Mouse (Mus musculus) gastrocnemius, postnatal 36 days (tissue): ENCODE measurements around the gene Ins2. TPM values are rescaled to one million over a fixed set of nuclear protein-coding genes. Genes with fewer than 3 reads are reported as not detected.

Source experiments
- DNase-seq, 2 experiments: peaks; one replicate each; pipeline ENCODE4 v3.0.0; 2022
- intact Hi-C: fragments of 180-260 bp; cut with DNase I; formaldehyde crosslinking; loops from one replicate; pipeline ENCODE4 v1.15.1; 2025
- total RNA-seq, 2 experiments: library from RNA; stranded (reverse); gene quantifications; 2 replicates each; pipeline ENCODE4 v1.2.3; 2021

The Ins2 gene
- total RNA-seq, 2 experiments from 2014 or later, result not detected

DNA sequence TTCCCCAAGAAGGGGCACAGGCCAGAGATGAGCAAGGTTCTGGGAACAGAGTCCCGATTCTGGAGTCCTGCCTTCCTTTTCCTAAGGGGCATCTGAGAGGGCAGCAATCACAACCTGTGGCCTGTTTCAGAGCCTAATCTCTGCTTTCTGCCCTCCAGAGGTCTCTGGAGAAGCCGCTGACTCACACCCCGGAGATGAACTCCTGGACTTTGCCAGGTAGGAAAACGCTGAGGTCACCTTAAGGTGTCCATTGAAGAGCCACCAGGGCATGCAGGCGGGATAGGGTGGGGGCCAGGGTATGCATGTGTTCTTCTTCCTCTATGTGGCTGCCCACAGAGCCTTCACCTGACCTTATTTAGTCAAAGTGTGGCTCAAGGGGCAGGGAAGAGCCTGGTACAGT lies 77.8 kb downstream of the Ins2 start:
- intact Hi-C loops, result no loop called here
- DNase-seq, result no peak

DNA sequence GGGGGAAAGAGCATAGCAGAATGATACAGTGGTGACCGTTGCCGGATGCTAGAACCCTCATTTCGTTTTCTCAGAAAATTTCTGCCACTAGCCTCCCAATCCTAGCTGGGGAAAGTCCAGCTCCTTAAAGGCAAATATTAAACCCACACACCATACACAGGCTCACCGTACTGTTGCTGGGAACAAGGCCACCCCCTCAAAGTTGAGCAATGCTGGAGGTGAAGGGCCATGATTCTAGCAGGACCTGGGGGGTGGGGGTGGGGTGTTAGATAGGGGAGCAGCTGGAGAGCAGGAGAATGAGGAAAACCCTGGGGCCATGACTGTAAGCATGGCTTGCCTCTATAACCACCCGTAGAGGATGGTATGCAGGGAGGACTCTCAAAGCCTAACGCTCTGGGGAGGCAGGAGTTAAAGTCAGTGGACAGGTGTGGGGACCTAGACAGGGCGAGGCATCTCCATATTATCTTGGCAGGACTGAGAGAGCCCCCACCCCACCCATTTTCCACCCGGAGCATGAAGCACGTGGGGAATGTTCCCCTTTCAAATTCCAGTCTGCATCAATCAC lies 78.6 kb downstream of the Ins2 start:
- intact Hi-C loops, result no loop called here

DNA sequence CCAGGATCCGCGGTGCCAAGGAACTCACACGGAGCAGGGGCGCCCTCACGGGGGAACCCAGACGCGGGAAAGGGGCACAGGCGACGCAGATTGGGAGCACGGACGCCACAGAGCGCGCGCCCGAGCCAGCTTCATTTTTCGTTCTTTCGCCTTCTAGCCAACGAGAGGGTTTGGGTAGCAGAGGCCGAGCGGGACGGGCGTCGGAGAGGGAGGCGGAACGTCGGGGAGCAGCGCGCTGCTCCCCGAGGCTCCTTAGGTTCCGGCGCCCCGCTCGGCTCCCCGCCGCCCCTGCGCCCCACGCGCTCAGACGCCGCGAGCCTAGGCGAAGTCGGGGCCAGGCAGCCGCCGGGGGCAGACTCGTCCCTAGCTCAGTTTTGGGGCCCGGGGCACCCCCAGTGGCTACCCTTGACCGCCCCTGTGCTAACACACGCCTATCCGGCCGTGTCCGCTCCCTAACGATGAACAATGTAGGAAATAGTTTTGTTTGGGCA lies 79.2 kb downstream of the Ins2 start:
- no peak for DNase-seq
- intact Hi-C loops, result no loop called here

More for the DNA sequence above, 78.6 kb downstream of the Ins2 start:
- no peak for DNase-seq

DNA sequence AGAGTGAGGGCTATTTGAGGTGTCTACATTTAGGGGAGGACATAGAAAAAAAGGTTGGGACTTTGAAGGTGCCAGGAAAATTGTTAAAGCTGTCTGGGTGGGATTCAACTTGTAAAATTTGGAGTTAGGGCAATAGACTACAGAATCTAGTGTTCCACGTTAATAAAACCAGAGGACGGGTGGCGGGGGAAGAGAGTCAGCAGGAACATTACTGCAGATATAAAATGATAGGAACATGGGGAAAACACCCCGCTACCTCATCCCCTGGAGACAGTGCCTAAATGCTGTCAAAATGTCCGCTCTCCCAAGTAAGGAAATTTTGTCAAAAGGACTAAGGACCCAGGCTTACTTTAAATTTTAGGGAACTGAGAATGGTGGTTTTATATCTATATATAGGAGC lies 80.0 kb downstream of the Ins2 start:
- intact Hi-C loops, result no loop called here
- no peak for DNase-seq

DNA sequence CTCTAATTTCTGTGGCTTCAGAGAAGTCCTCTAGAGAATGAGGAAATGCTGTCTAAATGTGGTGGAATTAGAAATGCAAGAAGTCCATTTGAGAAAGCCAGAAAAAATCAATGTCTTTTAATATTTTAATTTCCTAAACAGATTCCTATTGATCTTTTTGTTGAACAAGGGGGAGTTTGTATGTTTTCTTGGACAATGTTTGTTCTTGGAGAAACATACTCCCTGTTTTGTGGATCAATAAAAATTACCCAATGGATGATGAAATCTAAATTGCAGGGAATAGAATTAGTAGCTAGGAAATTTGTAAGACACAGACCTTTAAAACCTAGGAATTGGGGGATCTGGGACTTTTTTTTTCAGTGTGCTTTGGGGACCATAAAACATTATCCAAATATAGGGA lies 81.4 kb downstream of the Ins2 start:
- no peak for DNase-seq
- intact Hi-C loops, result no loop called here

DNA sequence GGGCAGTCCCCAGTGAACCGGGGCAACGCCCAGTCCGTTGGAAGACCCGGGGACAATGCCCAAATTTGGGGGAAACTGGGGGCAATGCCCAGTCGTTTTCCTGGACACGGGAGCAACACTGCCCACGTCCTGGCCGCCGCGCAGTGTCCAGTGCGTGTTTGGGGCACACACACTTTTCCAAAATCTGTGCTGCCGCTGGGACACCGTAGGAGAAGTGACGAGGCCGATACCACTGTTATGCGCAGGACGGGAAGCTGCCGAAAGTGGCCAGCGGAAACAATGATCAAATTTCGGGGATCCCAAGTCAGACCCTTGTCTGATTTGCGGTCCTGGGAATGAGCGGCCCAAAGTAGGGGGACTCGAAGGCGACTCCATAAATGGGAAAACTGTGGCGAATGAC lies 82.1 kb downstream of the Ins2 start:
- intact Hi-C loops, result no loop called here
- DNase-seq, result no peak

DNA sequence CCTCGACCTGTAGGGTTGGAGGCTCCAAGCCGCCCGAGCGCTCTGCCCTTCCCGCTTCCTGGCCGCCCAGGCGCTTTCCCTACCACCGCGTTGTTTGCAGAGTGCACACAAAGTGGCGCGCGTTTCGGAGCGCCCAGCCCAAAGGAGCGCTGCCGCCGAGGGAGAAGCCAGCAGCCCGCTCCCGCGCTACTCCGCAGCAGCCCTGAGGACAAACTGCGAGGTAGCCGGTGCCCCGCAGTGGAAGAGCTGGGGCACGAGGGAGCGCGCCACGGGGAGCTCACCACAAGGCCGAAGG lies 82.6 kb downstream of the Ins2 start:
- no peak for DNase-seq
- intact Hi-C loops, result no loop called here

DNA sequence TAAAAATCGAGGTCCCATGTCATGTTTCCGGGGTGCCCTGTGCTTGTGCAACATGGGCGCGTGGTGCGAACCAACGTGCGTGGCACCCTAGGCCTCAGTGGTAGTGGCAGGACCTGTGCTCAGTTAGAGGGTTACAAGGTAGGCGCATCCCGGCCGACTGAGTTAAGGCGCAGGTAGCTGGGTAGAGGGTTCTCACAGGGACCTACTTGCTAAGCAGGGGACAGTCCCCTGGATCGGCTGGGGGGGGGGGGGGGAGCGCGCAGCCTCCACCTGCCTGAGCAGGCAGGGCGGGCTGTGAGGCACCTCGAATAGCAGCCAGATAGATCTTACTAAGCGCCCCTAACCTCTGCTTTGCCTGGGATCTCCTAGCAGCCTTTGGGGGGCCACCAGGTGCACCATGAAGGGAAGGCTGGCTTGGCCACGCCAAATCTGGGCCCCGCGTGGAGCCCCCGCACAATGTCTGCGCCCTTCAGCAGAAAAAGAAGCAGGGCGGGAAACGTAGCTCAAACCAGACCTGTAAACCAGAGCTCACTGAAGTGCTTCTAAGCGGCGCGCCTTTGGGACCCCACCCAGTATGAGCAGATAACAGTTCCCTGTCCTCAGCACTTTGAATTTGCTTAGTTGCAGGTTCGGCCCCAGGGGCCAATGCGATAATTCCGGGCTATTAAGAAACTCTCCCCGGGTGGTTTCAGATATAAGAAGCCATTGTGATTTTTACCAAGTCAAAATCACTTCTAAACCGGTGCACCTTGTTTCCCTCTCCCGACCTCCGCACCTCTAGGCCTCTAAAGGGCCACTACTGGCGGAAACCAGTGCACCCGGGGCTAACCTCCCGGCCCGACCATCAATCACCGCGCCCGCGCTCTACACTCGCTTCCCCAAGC lies 83.2 kb downstream of the Ins2 start:
- DNase-seq, result no peak
- intact Hi-C loops, result no loop called here

DNA sequence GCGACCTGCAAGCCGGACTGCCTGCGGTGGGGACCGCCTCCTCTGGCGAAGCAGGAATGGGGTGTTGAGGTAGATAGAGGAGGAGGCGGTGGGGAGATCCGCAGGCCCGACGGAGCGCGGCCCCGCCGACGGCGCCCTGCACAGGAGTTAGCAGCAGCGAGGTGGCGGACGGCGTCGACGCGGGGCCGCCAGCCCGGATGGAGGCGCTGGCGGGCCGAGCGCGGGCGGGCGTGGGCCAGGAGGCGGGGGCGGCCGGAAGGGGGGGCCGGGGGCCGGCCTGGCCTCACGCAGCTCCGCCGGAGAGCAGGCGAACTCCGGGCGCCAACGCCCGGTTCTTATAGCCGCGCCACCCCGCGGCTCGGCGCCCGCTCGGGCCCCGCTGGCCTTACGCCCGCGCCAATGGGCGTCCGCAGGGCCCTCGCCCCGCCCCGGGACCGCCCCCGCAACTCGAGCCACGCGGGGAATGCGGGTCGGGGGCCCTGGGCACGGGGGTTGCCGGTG lies 84.0 kb downstream of the Ins2 start:
- intact Hi-C loops, result no loop called here
- DNase-seq, result no peak

DNA sequence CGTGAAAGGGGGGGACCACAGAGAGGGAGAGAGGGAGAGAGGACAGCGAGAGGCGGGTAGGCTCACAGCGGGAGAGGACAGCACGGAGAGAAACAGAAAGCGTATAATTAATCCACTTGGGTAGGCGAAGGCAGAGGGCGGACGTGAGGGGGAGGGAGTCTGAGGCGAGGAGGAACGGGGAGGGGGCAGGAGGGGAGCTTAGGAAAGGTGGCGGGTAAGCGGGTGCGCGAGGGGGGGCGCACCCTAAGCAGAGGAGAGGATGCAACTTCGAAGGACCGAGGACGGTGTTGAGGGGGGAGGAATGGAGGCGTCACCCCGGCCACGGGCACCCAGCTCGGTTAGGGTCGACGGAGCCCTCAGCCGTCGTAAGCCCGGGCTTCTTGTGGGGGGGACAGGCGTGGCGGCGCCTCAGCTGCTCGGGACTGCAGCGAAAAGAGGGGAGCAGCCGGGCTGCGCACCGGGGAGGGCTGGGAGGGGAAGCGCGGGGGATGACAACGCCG lies 84.5 kb downstream of the Ins2 start:
- no peak for DNase-seq
- intact Hi-C loops, result no loop called here

DNA sequence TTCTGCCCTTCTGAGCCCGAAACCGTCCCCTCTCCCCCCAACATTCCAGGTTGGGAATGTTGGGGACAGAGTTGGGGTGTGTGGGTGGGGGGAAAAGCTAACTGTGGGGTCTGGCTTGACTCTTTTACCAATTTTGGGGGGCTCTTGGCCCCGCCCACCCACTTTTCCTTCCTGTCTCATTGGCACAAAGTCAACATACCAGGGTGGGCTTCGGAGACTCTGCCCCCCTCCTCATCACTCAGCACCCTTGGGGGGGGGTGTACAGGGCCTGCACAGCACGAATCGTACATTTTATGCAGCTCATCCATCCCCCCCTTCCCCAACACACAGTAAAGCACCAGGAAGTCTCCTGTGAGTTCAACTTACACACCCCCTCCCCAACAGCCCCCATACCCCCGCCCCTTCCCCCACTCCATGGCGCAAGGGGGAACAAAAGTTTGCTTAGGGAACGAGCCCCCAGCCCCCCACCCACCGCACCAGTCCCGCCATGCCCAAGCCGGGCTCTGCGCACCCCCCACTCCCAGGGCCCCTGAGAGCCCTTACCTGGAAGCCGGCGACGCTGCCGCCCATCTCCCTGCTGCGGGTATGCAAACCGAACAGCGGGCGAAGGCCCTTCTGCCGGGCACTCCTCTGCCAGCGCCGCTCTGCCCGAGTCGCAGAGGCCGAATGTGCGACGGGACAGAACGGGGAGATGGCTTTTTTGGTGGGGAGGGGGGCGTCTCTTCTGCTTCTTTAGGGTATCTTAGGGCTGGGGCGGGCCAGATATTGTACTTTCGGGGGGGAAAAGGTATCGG lies 85.2 kb downstream of the Ins2 start:
- intact Hi-C loops, result no loop called here

DNA sequence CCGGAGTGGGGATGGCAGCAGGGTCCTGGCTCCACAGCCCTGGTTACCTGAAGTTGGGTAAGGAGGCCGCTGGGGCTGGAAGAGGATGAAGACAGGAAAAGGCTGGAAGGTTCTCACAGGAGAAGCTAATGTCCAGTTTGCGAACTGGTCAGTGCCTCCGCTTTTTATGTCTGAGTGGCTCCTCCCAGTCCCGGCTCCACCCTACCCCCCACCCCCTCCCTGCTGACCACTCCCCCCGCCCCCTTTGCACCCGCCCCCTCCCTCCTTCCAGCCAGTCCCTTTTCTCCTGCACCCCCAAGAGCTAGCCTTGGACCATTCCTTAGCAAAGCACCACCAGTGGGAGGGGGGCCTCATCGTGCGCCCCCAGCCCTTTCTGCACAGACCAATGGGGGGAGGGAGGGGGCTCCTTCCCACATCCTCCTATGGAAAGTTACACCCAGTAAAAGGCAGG lies 85.8 kb downstream of the Ins2 start:
- intact Hi-C loops, result no loop called here
- peak in 1 of 2 experiments; percentile 6 for DNase-seq

More for the DNA sequence above, 85.2 kb downstream of the Ins2 start:
- no peak for DNase-seq

DNA sequence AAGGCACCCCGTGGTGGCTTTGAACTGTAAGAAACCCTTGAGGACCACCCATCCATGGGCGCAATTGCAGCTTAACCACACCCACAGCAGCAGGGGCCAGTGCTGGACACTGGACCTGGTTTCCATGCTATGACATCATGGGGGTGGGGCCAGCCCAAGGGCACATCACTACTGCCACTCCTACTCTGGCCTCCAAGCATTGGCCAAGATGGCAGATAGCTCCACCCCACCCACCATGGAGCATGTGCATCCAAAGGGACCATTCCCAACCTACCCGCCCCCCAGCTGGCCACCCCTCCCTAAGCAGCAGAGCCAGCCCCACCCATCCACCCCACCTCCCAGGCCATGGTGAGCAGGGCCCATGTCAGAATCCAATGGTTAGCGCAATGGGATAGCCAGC lies 87.1 kb downstream of the Ins2 start:
- peak in 1 of 2 experiments; percentile 11 for DNase-seq
- intact Hi-C loops, result no loop called here

DNA sequence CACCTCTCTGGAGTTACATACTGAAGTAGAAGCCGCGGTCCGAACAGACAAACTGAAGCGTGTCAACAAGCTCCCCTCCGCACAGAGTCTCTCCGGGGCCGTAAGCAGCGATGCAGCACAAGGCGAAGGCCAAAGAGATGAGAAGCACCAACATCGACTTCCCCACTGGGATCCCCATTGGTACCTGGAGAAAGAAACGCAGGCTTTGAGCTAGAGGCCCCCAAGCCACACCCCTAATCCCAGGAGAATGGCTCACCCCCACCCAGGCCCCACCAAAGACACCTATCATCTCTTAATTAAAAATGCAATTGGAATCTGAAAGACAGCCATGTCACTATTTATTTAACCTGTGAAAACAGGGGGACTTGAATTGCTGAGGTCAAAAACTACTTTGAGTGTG lies 87.5 kb downstream of the Ins2 start:
- intact Hi-C loops, result no loop called here
- DNase-seq, result peak in 1 of 2 experiments; percentile 7

DNA sequence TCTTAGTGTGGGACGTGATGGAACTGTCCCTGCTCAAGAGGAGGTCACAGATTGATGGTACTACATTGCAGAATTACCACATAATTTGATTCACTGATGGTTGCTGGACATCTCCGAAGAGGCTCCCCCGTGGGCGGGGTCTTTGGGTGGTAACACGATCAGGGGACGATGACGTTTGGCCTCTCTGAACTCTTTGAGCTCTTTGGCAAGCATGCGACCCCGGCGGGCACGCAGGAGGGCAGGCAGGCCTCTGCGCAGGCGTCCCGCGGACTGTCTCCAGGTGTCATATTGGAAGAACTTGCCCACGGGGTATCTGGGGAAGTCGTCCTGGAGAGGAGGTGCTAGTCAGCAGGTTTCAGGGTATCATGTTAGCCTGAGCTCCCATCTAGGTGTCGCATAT lies 89.5 kb downstream of the Ins2 start:
- intact Hi-C loops, result no loop called here
- DNase-seq, result peak in 1 of 2 experiments; percentile 10

DNA sequence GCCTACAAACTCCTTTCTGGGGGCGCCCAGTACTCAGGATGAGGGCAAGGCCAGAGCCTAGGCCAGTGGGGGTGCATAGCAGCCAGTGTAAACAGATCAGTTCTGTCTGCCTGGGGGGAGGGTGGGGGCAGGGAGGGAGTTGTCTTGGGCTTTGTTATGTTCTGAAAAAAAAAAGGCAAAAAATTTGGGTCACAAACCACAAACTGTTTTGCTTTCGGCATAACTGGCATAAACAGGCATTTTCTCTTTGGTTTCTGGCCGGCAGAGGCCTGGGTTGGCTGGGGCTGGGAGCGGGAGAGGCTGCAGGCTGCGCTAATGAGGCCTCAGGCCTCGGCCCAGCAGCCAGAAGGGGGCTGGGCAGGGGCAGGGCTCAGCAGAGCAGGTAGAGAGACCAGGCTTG lies 96.5 kb downstream of the Ins2 start:
- intact Hi-C loops, result no loop called here
- DNase-seq, result no peak

DNA sequence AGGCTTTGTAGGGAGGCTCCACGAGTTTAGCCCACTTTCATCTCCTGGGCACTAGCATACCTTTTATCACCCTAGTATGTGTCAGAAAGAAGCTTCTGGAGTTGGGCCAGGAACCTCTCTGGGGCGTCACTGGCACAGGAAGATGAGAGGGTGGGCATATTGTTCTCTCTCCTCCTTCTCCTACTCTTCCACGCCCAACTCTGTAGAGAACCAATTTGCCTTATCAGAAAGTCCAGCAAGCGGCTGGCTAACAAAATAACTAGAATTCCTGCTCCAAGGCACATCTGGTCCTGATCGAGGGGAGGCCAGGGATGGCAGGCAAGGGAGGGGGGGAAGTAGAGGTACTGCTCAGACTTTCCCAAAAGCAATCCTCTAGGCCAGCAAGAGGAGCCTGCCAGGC lies 98.1 kb downstream of the Ins2 start:
- DNase-seq, result no peak
- intact Hi-C loops, result no loop called here

DNA sequence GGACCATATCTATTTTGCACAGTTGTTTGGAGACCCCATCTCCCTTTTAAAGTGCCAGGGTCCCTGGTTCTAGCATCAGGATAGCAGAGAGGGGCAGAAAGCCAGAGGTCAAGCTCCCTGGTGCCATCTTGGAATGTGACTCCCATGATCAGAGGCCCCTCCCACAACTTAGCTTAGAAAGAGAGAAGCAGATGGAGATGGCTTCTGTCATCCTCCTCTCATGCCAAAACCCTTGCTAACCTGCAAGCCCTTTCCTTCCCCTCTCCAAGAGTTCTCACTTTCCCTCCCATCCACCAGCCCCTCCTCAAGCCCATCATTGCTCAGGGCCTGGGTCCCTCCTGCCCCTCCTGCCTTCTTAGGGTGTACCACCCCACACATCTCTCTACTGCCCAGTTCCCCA lies 107.0 kb downstream of the Ins2 start:
- intact Hi-C loops, result no loop called here
- DNase-seq, result no peak

DNA sequence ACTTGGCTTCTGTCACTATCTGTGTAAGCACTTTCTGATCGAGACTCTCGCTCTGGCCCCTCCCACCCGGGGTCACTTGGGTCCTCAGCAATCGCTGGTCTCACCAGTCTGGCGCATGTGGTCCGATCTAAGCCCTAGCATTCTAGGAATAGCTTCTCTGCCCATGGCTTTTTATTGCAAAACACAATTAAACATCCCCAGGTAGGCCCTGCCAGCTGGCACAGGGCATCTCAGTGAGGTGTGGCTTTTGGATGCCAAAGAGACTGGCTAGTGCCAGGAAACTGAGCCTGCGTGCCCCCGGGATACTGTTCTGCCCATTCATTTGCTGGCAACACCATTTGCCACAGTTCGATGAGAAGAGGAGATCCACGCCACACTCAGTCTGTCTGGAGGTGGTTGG lies 112.5 kb downstream of the Ins2 start:
- DNase-seq, result peak in 1 of 2 experiments; percentile 10

DNA sequence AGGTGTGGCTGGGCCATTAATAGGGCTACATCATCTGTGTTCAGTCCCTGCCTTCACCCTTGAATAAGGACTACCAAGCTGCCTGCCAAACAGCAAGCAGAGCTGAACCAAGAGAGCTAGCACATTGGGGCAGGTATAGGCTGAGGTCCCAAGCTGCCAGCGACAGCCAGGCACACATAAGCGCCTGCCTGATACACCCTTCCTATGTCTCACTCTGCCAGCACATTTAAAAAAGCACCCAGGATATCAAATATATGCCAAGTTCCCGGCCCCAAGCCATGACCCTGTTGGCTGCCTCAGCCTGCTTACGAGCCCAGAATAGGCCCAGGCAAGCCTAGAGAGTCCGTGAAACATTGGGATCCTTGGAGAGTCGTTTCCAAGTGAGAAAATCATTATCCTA lies 113.4 kb downstream of the Ins2 start:
- intact Hi-C loops, result no loop called here

More for the DNA sequence above, 112.5 kb downstream of the Ins2 start:
- intact Hi-C loops, result no loop called here

More for the DNA sequence above, 113.4 kb downstream of the Ins2 start:
- peak; percentile 29 to 31 for DNase-seq
